Mouse (Mus musculus) erythroblast, adult 5-6 weeks (primary cell): ENCODE results near the gene Ndufaf2. TPM values are rescaled to one million over a fixed set of nuclear protein-coding genes. Genes with fewer than 3 reads are reported as not detected.

Source experiments
- ATAC-seq: replicated peaks from 2 replicates; pipeline ENCODE4 v1.8.0; 2016; ENCODE audit warnings: moderate number of reproducible peaks, mild to moderate bottlenecking, moderate TSS enrichment, inconsistent platforms; ENCODE audit not compliant: poor library complexity, low FRiP score, severe bottlenecking
- total RNA-seq, 2 experiments: library from RNA; stranded (forward) in 1 of 2; stranded (reverse) in 1 of 2; fragments of 150-400 nt in 1 of 2; fragments of 200-764, 138-1000 nt in 1 of 2; gene quantifications; 2 replicates each; pipeline versions ENCODE4 v1.2.3 to v1.2.4; 2015 to 2017; ENCODE audit warnings: low replicate concordance in 2 of 2

The Ndufaf2 gene
- total RNA-seq, 2 experiments from 2014 or later = 6.0 to 13.8 TPM

DNA sequence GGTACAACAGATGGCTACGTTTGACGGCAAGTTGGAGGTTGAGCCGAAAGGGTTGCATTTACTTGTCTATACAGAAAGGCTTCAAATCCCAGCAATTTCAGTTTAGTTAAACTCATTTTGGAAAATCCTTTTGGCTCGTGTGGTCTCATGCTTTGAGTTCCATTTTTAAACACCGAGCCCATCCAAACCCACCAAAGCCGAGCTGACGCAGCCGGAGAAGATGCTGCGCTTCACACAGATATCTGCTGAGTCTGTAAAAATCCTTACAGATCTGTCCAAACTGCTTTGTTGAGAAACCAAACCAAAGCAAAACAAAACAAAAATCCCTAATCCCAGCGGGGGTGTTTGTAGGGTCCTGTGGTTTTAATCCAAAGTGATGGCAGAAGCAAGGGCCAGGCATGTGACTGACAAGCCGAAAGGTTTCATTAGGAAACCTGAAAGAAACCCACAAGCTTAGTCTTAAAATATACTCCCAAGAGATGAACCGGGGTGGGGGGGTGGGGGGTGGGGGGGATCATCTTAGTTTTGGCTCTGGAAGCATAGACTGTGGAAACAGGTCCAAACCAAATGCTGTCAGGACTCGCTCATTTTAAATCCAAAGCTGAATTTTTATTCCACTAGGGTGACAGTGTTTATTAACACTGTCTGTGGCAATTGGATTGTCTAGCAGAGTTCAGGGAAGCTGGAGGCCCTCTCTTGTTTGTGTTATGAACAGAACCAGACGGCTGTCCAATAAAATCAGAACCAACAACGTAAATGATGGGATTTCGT is 181.4 kb downstream of the Ndufaf2 start:
- ATAC-seq = no peak

- no peak for ATAC-seq
Observed at GRCm38 (mm10) chr13:107972451-107972850, 186.0 kb downstream of the Ndufaf2 start.

GRCm38 (mm10) chr13:107971868-107972267 is 186.6 kb downstream of the Ndufaf2 start:
- ATAC-seq = no peak

DNA sequence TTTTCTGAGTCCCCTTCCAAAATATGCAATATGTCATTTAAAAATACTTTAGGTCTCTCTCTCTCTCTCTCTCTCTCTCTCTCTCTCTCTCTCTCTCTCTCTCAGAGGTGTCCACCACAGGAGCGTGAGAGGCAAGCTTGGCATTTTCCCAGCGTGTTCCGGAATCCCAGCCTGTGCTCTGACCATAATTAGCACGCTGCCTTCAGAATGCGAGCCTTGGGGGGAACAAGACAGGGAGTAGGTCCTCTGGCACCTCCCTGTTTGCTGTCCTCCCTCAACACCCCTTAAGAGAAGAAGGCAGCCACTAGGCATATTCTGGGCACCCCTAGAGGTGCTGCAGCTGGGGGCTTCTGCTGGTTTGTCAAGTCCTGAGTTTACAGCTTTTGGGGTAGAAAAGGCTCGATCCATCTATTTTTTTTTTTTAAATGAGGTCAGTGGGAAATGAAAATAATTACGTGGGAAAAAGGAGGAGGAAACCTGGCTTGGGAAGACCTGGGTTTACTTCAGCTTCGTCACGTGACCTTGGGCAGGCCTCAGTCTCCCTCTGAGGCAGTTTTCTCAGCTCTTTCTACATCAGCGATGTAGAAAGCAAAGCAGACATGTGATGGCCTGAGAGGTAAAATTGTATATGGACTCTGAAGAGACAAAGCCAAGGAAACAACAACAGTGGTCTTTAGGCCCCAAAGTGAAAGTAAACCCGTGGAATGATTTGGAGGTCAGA is 187.8 kb downstream of the Ndufaf2 start:
- no peak for ATAC-seq

DNA sequence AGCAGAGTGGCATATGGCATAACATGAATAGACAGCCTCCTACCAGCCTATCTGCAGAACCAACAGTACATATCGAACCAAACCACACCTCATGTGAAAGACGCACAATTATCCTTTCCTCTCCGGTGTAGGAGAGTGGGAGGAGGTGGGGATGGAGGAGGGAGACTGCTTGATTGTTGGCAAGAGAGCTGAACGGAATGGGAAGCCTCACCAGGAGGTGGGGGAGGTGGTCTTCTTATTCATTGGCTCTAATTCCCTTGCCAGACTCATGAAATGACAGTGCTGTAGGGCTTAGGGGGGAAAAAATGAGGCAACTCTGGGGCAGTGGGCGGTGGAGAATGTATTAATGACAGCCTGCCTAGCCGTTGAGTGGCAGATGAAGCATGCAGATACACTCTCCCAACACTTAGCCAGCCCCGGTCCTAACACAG is 188.4 kb downstream of the Ndufaf2 start:
- no peak for ATAC-seq

- no peak for ATAC-seq
Observed at GRCm38 (mm10) chr13:107964616-107965015, 193.8 kb downstream of the Ndufaf2 start.

- no peak for ATAC-seq
Observed at GRCm38 (mm10) chr13:107963471-107963870, 195.0 kb downstream of the Ndufaf2 start.

- ATAC-seq = no peak
Observed at GRCm38 (mm10) chr13:107962741-107963140, 195.7 kb downstream of the Ndufaf2 start.

DNA sequence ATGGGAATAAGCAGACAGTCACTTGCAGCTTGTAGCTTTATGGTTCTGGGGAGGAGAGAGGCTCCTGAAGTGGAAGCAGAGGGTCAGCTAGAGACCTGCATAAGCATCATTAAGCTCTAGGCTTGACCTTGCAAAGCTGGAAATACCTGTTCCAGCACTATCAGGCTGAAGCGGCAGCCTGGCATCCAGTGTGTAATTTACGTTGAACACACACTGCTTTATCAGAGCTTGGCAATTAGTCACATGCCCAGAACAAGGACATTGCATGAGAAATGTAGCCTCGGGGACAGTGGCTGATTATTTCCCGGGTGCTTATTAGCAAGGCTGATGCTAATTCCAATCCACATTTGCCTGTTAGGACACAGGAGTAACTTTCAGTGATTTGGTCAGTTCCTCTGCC is 196.5 kb downstream of the Ndufaf2 start:
- no peak for ATAC-seq

- no peak for ATAC-seq
Observed at GRCm38 (mm10) chr13:107961501-107961900, 196.9 kb downstream of the Ndufaf2 start.

GRCm38 (mm10) chr13:107960549-107960948 is 197.9 kb downstream of the Ndufaf2 start:
- ATAC-seq = no peak

DNA sequence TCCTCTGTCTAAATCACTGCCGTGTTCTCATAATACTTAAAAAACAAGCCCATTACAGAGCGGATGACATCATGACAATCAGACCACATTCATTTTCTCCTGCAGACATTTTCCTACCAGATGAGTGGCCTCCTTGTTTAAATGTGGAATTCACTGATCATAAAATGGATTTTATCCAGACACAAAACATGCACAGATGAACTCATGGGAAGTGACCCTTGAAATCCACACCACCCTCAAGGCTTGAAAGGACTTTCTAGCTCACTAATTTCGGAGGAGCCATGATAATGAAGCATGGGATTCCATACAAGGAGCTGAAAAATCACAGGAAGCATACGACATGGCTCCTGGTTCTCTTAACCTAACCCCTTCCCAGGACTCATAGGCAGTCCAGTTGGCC is 198.5 kb downstream of the Ndufaf2 start:
- ATAC-seq = no peak

DNA sequence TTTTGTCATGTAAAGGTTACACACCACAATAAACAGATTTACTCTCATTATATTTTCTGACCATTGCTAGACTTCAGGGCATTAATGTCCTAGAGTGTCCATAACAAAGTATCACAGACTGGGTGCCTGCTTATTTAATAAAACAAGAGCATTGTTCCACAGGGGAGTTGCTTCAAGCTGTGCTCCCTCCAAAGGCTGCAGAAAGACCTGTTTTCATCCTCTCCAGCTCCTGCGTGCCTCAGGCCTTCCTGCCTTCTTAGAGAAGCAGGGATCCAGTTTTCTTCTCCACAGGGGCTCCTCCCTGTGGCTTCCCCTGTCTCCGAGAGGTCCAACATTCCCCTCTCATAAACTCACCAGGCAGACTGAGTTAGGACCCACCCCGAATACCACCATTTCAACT is 202.2 kb downstream of the Ndufaf2 start:
- no peak for ATAC-seq

- no peak for ATAC-seq
Observed at GRCm38 (mm10) chr13:107955327-107956110, 202.9 kb downstream of the Ndufaf2 start.

GRCm38 (mm10) chr13:107954445-107955261 is 203.8 kb downstream of the Ndufaf2 start:
- no peak for ATAC-seq

GRCm38 (mm10) chr13:107954100-107954444 is 204.4 kb downstream of the Ndufaf2 start:
- no peak for ATAC-seq
